ENCODE assay signal across 9 mouse cellular contexts in genomic region chr17:11975062-11975607, GRCm38 (mm10).
DNase-seq lines count a peak whose midpoint lies in the region; ATAC-seq lines count a peak whose summit lies in the region.
"Had no signal": no experiment of that assay in that cellular context is flagged by ENCODE, and none has a peak within 500 bp of the region (broad histone marks: within the 10 kb centered on the region; RNA-seq: fewer than 3 reads in every experiment).

No protein-coding gene starts in this region.

- no peak overlapping the region for H3K9ac ChIP-seq in heart, embryonic 16.5 days (ENCODE audit: low read length)
- H3K9ac ChIP-seq: neural tube, embryonic 12.5 days had no signal

- H3K27ac ChIP-seq in heart, embryonic 16.5 days (ENCODE audit: low read length) = no peak overlapping the region
- H3K27ac ChIP-seq: neural tube, embryonic 12.5 days had no signal

- 32% methylated on average over 7 of the region's 7 CpGs for WGBS in heart, embryonic 16.5 days

- ATAC-seq in CD4-positive, CD25-positive, alpha-beta regulatory T cell, adult 4 months = no peak
- peak; percentile 6; the same call in 1 of the 2 replicates for ATAC-seq in heart, embryonic 16.5 days (replicated peaks; ENCODE audit: extremely low read depth, insufficient read depth, low FRiP score)

- peaks cover 9% of the 10 kb centered on the region; the same call in 1 of the 2 replicates for H3K27me3 ChIP-seq in heart, embryonic 16.5 days (ENCODE audit: control insufficient read depth, insufficient read depth, low read length)
- H3K27me3 ChIP-seq: neural tube, embryonic 12.5 days had no signal

- no peaks in the 10 kb centered on the region for H3K36me3 ChIP-seq in heart, embryonic 16.5 days (ENCODE audit: control insufficient read depth, insufficient read depth)
- H3K36me3 ChIP-seq: neural tube, embryonic 12.5 days had no signal

- H3K4me1 ChIP-seq in heart, embryonic 16.5 days (ENCODE audit: control insufficient read depth, insufficient read depth, low read length) = no peaks in the 10 kb centered on the region

- H3K4me3 ChIP-seq in heart, embryonic 16.5 days (ENCODE audit: low read length) = no peak overlapping the region
- H3K4me3 ChIP-seq: neural tube, embryonic 12.5 days had no signal

- no peak overlapping the region for H3K4me2 ChIP-seq in heart, embryonic 16.5 days (ENCODE audit: low read depth, low read length)
- H3K4me2 ChIP-seq: neural tube, embryonic 12.5 days had no signal

- no peaks in the 10 kb centered on the region for H3K9me3 ChIP-seq in heart, embryonic 16.5 days (replicated peaks; ENCODE audit: control insufficient read depth, low read length)
- H3K9me3 ChIP-seq: neural tube, embryonic 12.5 days had no signal

- peak; percentile 4 for DNase-seq in CD4-positive, CD25-positive, alpha-beta regulatory T cell, adult 2 months (ENCODE audit: low read depth, low spot score)
- peak; percentile 61 for DNase-seq in 3T3-L1 (ENCODE audit: low read depth, low spot score)
- peak; percentile 66 for DNase-seq in cerebellum, adult 11-12 months
- peak; percentile 71 for DNase-seq in kidney, postnatal 14 days
- peak; percentile 47 for DNase-seq in lung, postnatal 25 days (ENCODE audit: low spot score)
- DNase-seq in urinary bladder, postnatal 36 days (ENCODE audit: low spot score in 2 of 2) = peak; percentile 17

Comparison
In these comparisons a context has a peak if more than half of its experiments do, and no peak if none do; other contexts are left out.
1. DNase-seq: peak in every context shown above with its lines; median percentile 71 in kidney, postnatal 14 days; 66 in cerebellum, adult 11-12 months; 61 in 3T3-L1; 47 in lung, postnatal 25 days; 17 in urinary bladder, postnatal 36 days; 4 in CD4-positive, CD25-positive, alpha-beta regulatory T cell, adult 2 months.